Mouse (Mus musculus): ENCODE results near the gene Tubb2b. TPM values are rescaled to one million over a fixed set of nuclear protein-coding genes. Genes with fewer than 3 reads are reported as not detected.

The Tubb2b gene
- polyA plus RNA-seq, 1 experiment: 1.7 TPM

DNA sequence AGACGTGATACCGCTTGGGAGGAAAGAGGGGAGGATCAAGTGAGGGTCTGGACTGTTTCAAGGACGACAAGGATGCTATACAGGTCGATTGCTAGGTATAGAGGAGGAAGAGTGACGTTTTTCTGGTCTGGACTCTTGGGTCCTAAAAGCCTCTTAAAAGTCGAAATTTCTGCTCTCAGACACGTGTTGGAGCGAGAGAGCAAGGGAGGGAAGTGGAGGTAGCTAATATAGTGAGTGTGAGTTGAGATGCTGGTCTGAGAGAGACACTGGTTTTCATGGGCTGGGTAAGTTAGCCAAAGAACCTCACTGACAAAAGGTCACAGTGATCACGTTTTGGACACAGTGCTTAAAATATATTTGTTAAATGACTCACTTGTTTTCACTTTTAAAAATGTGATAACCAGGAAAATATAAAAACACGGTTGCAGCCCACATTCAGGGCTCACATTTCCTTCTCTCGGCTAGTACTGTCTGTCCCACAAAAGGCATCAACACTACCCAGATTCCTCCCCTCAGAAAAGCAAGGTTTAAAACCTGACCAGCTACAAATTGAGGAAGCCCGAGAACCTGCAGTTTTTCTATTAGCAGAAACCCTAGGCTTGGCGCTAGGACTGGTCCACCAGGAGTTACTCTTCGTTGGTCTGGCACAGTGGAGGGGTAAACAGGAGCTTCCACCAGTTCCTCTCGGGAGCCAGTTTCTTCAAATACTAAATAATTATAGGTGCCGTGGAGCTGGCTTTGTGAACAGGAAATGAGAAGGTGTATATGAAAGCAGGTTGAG is 51.6 kb downstream of the Tubb2b start:
- peak overlapping the region; percentile 54 for H3K4me3 ChIP-seq (ENCODE audit: insufficient read depth, low read depth, low read length)
- peaks cover 5% of the 10 kb centered on the region for H3K4me1 ChIP-seq (ENCODE audit: control insufficient read depth, insufficient read depth, insufficient read length, low read length)
- peak overlapping the region; percentile 69 for H3K27ac ChIP-seq (replicated peaks; ENCODE audit: low read depth, low read length)

- Histone ChIP-seq H3K4me3 (ENCODE audit: insufficient read depth, low read depth, low read length) (peak within 1 kb of the TSS; percentile 83), H3K4me1 (ENCODE audit: control insufficient read depth, insufficient read depth, insufficient read length, low read length) (0 out of 2 replicates have a peak, but pooled peaks cover 3% of the 10 kb centered on the region), H3K27ac (replicated peaks; ENCODE audit: low read depth, low read length) (peak within 1 kb of the TSS; percentile 87)
Observed at GRCm38 (mm10) chr13:34077492-34078271, 52.6 kb downstream of the Tubb2b start, which contains the start of gene Tubb2a. TSS of gene Tubb2a (minus strand) at chr13:34078007.

Other genes with a start within 250 kb of the Tubb2b start
- gene Serpinb6c, start 224.8 kb downstream of the Tubb2b start, polyA plus RNA-seq (2012; ENCODE audit: insufficient read depth, insufficient read length, missing spikeins): not detected in 2 replicates
- 33.8 and 34.4 TPM in 2 replicates for gene Nqo2, start 165.8 kb downstream of the Tubb2b start, polyA plus RNA-seq (2012; ENCODE audit: insufficient read depth, insufficient read length, missing spikeins)
- gene Ripk1, start 128.1 kb downstream of the Tubb2b start, polyA plus RNA-seq (2012; ENCODE audit: insufficient read depth, insufficient read length, missing spikeins): 7.0 and 11.0 TPM in 2 replicates
- gene Serpinb6a, start 127.7 kb downstream of the Tubb2b start, polyA plus RNA-seq (2012; ENCODE audit: insufficient read depth, insufficient read length, missing spikeins): 60.1 and 80.3 TPM in 2 replicates
- 97.8 and 143 TPM in 2 replicates for gene Bphl, start 92.9 kb downstream of the Tubb2b start, polyA plus RNA-seq (2012; ENCODE audit: insufficient read depth, insufficient read length, missing spikeins)
- 21.2 and 76.9 TPM in 2 replicates for gene Tubb2a, start 52.5 kb downstream of the Tubb2b start, polyA plus RNA-seq (2012; ENCODE audit: insufficient read depth, insufficient read length, missing spikeins)
- gene Psmg4, start 32.5 kb upstream of the Tubb2b start, polyA plus RNA-seq (2012; ENCODE audit: insufficient read depth, insufficient read length, missing spikeins): 25.2 and 29.4 TPM in 2 replicates
- gene Slc22a23, start 214.7 kb upstream of the Tubb2b start, polyA plus RNA-seq (2012; ENCODE audit: insufficient read depth, insufficient read length, missing spikeins): 7.7 and 16.1 TPM in 2 replicates

Measured in brown adipose tissue, adult 24 weeks (tissue).